Mouse (Mus musculus) CD8-positive naive resting alpha-beta T cell, adult 2 months (primary cell): ENCODE measurements around the gene Olfr1474.
"Not testable (repeated sequence)": the region's sequence is repeated elsewhere in the genome, so short reads cannot be mapped to it uniquely, and the experiment has no call there.

Experiments used
- DNase-seq, 2 experiments: peaks; one replicate each; pipeline ENCODE4 v3.0.0; 2022; ENCODE audit warnings: low read depth in 2 of 2, low spot score in 2 of 2

Gene Olfr1474

DNA sequence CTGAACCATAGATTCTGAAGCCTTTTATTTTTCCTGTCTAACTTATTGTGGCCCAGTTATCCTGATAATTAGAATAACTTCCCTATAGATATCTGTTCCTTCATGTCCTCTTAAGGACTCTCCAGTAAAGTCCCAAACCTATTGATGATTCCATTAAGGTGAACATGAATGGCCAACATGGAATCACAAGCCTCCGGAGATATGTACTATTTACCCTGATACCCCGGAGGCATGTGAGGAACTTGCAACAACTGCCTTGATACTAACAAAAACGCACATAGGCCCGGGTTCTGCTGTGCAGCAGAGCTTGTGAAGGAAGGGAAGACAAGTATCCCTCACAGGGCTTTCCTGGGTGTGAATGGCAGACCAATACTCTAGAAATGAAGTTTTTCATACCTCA, at the start of gene Olfr1474:
TSS of gene Olfr1474 (plus strand) at position 301 of the 400 bp plus-strand sequence.
- not testable (repeated sequence) for DNase-seq

DNA sequence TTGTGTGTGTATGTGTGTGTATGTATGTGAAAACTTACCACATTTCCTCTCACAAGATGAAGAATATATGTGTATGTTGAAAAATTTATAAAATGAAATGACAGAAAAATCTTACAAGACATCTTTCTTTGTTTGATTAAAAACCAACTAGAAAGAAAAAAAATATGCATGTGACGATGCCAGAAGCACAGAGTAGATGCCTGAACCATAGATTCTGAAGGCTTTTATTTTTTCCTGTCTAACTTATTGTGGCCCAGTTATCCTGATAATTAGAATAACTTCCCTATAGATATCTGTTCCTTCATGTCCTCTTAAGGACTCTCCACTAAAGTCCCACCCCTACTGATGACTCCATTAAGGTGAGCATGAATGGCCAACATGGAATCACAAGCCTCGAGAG, 26.3 kb upstream of the Olfr1474 start, which contains the start of gene Olfr1471:
TSS of gene Olfr1471 (plus strand) at position 301 of the 400 bp plus-strand sequence.
- not testable (repeated sequence) for DNase-seq

DNA sequence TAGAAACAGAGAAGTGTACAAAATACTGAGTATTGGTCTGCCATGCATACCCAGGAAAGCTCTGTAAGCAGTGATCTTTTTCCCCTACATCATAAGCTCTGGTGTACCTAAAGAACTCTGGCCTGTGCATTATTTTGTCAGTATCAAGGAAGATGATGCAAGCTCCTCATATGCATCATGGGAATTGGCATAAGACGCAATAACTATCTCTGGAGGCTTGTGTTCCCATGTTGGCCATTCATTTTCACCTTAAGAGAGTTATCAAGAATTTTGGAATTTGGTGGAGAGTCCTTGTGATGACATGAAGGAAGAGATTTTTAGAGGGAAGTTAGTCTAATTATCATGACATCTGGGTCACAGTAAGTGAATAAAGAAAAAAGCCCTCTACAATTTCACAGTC, 13.4 kb upstream of the Olfr1474 start, which contains the start of gene Olfr1472:
TSS of gene Olfr1472 (minus strand) at position 101 of the 400 bp plus-strand sequence.
- DNase-seq = no peak

DNA sequence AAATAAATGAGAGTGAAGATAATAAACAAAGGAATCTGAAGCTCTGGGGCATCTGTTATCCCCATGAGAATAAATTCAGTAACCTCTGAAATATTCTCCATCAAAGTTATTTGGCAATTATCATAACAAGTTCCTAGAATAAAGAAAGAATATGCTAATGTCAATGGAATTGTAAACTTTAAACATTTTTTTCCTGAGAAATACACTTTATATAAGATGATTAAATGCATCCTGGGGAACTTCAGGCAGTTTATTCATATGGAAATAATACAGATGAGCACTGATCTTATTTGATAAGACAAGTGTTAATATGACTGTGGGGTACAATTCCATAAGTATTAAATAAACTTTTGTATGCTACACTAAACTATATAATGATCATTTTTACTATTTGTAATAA, 10.7 kb downstream of the Olfr1474 start, which contains the start of gene Olfr1475:
TSS of gene Olfr1475 (minus strand) at position 101 of the 400 bp plus-strand sequence.
- no peak for DNase-seq

DNA sequence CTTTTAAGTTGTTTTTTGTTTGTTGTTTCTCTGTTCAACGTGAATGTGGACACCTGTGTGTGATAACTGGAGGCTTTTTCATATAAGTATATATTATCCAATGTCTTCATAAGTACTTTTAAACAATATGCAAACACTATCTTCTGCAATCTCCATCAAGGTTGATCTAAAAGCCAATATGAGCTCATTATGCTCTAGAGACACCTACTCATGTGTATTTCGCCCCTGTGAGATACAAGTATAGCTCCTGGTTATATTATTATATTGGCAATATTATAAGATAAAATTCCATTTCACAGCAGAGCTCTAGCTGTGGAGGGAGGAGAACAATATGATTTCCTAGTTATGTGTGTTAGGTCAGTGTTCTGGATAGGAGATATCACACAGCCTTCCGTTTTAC, 30.9 kb downstream of the Olfr1474 start, which contains the start of gene Olfr1477:
TSS of gene Olfr1477 (plus strand) at position 301 of the 400 bp plus-strand sequence.
- DNase-seq = no peak
